Mouse (Mus musculus): ENCODE measurements around the gene Tmem238. TPM values are rescaled to one million over a fixed set of nuclear protein-coding genes. Genes with fewer than 3 reads are reported as not detected.

Gene Tmem238
- polyA plus RNA-seq, 1 experiment = 12.0 TPM

GRCm38 (mm10) chr7:4759670-4760069 lies 29.8 kb downstream of the Tmem238 start:
- Histone ChIP-seq H3K4me3 (replicated peaks; ENCODE audit: control insufficient read depth, low read depth, low read length) (no peak overlapping the region), H3K4me1 (ENCODE audit: control insufficient read depth, insufficient read depth, low read length) (no peaks in the 10 kb centered on the region), H3K27ac (ENCODE audit: control insufficient read depth, insufficient read depth, low read depth, low read length, poor library complexity) (no peak overlapping the region)
- TF ChIP-seq CTCF (IDR thresholded peaks at IDR 0.05; ENCODE audit: control insufficient read depth, insufficient read depth, low read length) (no peak), POLR2A (IDR thresholded peaks at IDR 0.05; ENCODE audit: borderline replicate concordance, control insufficient read depth, low read depth, low read length) (no peak)
- 39% methylated on average over 1 of the region's 1 CpGs for WGBS

GRCm38 (mm10) chr7:4752821-4753570 lies 36.5 kb downstream of the Tmem238 start, which contains the start of gene Cox6b2:
Gene Cox6b2, minus strand, starts transcription at chr7:4753094.
- WGBS = 8% methylated on average over 24 of the region's 24 CpGs

GRCm38 (mm10) chr7:4751971-4752820 lies 37.3 kb downstream of the Tmem238 start:
- Histone ChIP-seq H3K4me1 (ENCODE audit: control insufficient read depth, insufficient read depth, low read length) (peaks cover 9% of the 10 kb centered on the region), H3K27ac (ENCODE audit: control insufficient read depth, insufficient read depth, low read depth, low read length, poor library complexity) (peak overlapping the region; percentile 35), H3K4me3 (replicated peaks; ENCODE audit: control insufficient read depth, low read depth, low read length) (peak overlapping the region; percentile 58)
- 2% methylated on average over 30 of the region's 30 CpGs for WGBS
- no peak for TF ChIP-seq POLR2A (IDR thresholded peaks at IDR 0.05; ENCODE audit: borderline replicate concordance, control insufficient read depth, low read depth, low read length)

More at GRCm38 (mm10) chr7:4752821-4753570, 36.5 kb downstream of the Tmem238 start, which contains the start of gene Cox6b2:
- Histone ChIP-seq H3K4me1 (ENCODE audit: control insufficient read depth, insufficient read depth, low read length) (peaks cover 9% of the 10 kb centered on the region), H3K27ac (ENCODE audit: control insufficient read depth, insufficient read depth, low read depth, low read length, poor library complexity) (peak within 1 kb of the TSS; percentile 35), H3K4me3 (replicated peaks; ENCODE audit: control insufficient read depth, low read depth, low read length) (peak within 1 kb of the TSS; percentile 58)
- TF ChIP-seq POLR2A (IDR thresholded peaks at IDR 0.05; ENCODE audit: borderline replicate concordance, control insufficient read depth, low read depth, low read length) (0 out of 2 replicates have a peak, but pooled peaks have one; percentile 24), CTCF (IDR thresholded peaks at IDR 0.05; ENCODE audit: control insufficient read depth, insufficient read depth, low read length) (no peak)

GRCm38 (mm10) chr7:4749169-4749568 lies 40.3 kb downstream of the Tmem238 start:
- Histone ChIP-seq H3K4me3 (replicated peaks; ENCODE audit: control insufficient read depth, low read depth, low read length) (no peak overlapping the region), H3K4me1 (ENCODE audit: control insufficient read depth, insufficient read depth, low read length) (peaks cover 11% of the 10 kb centered on the region), H3K27ac (ENCODE audit: control insufficient read depth, insufficient read depth, low read depth, low read length, poor library complexity) (peak overlapping the region; percentile 17; the same call in 1 of the 2 replicates)
- WGBS = 49% methylated on average over 2 of the region's 2 CpGs
- TF ChIP-seq CTCF (IDR thresholded peaks at IDR 0.05; ENCODE audit: control insufficient read depth, insufficient read depth, low read length) (no peak), POLR2A (IDR thresholded peaks at IDR 0.05; ENCODE audit: borderline replicate concordance, control insufficient read depth, low read depth, low read length) (no peak)

GRCm38 (mm10) chr7:4748321-4748720 lies 41.1 kb downstream of the Tmem238 start:
- no peak overlapping the region for H3K4me3 ChIP-seq (replicated peaks; ENCODE audit: control insufficient read depth, low read depth, low read length)
- WGBS = 57% methylated on average over 4 of the region's 4 CpGs
- H3K27ac ChIP-seq (ENCODE audit: control insufficient read depth, insufficient read depth, low read depth, low read length, poor library complexity) = peak overlapping the region; percentile 40
- peaks cover 11% of the 10 kb centered on the region for H3K4me1 ChIP-seq (ENCODE audit: control insufficient read depth, insufficient read depth, low read length)
- TF ChIP-seq POLR2A (IDR thresholded peaks at IDR 0.05; ENCODE audit: borderline replicate concordance, control insufficient read depth, low read depth, low read length) (no peak), CTCF (IDR thresholded peaks at IDR 0.05; ENCODE audit: control insufficient read depth, insufficient read depth, low read length) (no peak)

- WGBS = 65% methylated on average over 9 of the region's 9 CpGs
- peaks cover 11% of the 10 kb centered on the region for H3K4me1 ChIP-seq (ENCODE audit: control insufficient read depth, insufficient read depth, low read length)
- TF ChIP-seq CTCF (IDR thresholded peaks at IDR 0.05; ENCODE audit: control insufficient read depth, insufficient read depth, low read length) (no peak), POLR2A (IDR thresholded peaks at IDR 0.05; ENCODE audit: borderline replicate concordance, control insufficient read depth, low read depth, low read length) (no peak)
- no peak overlapping the region for H3K4me3 ChIP-seq (replicated peaks; ENCODE audit: control insufficient read depth, low read depth, low read length)
- H3K27ac ChIP-seq (ENCODE audit: control insufficient read depth, insufficient read depth, low read depth, low read length, poor library complexity) = peak overlapping the region; percentile 53
These were observed 42.1 kb downstream of the Tmem238 start for GRCm38 (mm10) chr7:4747156-4747899.

- H3K4me1 ChIP-seq (ENCODE audit: control insufficient read depth, insufficient read depth, low read length) = peaks cover 11% of the 10 kb centered on the region
- no peak overlapping the region for H3K4me3 ChIP-seq (replicated peaks; ENCODE audit: control insufficient read depth, low read depth, low read length)
- H3K27ac ChIP-seq (ENCODE audit: control insufficient read depth, insufficient read depth, low read depth, low read length, poor library complexity) = peak overlapping the region; percentile 16; the same call in 1 of the 2 replicates
- WGBS = 88% methylated on average over 22 of the region's 22 CpGs
- TF ChIP-seq CTCF (IDR thresholded peaks at IDR 0.05; ENCODE audit: control insufficient read depth, insufficient read depth, low read length) (no peak), POLR2A (IDR thresholded peaks at IDR 0.05; ENCODE audit: borderline replicate concordance, control insufficient read depth, low read depth, low read length) (no peak)
These were observed 43.0 kb downstream of the Tmem238 start for GRCm38 (mm10) chr7:4746326-4746980.
